In genomic region chr1:62729345-62730150, GRCm38 (mm10) we compare ENCODE assay signal across 11 mouse cellular contexts. TPM values are rescaled to one million over a fixed set of nuclear protein-coding genes. Genes with fewer than 3 reads are reported as not detected.
DNase-seq lines count a peak whose midpoint lies in the region; ATAC-seq and TF ChIP-seq lines count a peak whose summit lies in the region.
"Had no signal": no experiment of that assay in that cellular context is flagged by ENCODE, and none has a peak within 500 bp of the region (broad histone marks: within the 10 kb centered on the region; RNA-seq: fewer than 3 reads in every experiment).

No protein-coding gene starts in this region.

- no peak for DNase-seq in gastrocnemius, adult 2 months
- DNase-seq in gastrocnemius, postnatal 36 days: no peak
- no peak for DNase-seq in kidney, adult 8-10 months
- no peak for DNase-seq in spleen, adult 2 months (ENCODE audit: low read depth in 1 of 2, low spot score in 2 of 2)
- DNase-seq in spleen, adult 18-20 months: no peak
- DNase-seq in layer of hippocampus, postnatal 14 days (ENCODE audit: low spot score in 2 of 2): no peak
- DNase-seq: lung, postnatal 10 days had no signal

- 26% methylated on average over 13 of the region's 13 CpGs for WGBS in kidney, embryonic 14.5 days
- WGBS in spleen, adult 2 months: 23% methylated on average over 13 of the region's 13 CpGs
- 56% methylated on average over 13 of the region's 13 CpGs for WGBS in neural tube, embryonic 15.5 days

- TF ChIP-seq CTCF in gastrocnemius, adult 2 months (IDR thresholded peaks at IDR 0.05): no peak
- no peak for TF ChIP-seq CTCF in spleen, adult 2 months (IDR thresholded peaks at IDR 0.05; ENCODE audit: extremely low read depth, insufficient read depth, insufficient read length, insufficient replicate concordance)

- H3K27me3 ChIP-seq in kidney, embryonic 14.5 days (ENCODE audit: control insufficient read depth, insufficient read depth, low read length): no peaks in the 10 kb centered on the region
- H3K27me3 ChIP-seq in spleen, adult 2 months (ENCODE audit: control insufficient read depth, insufficient read depth, low read length): no peaks in the 10 kb centered on the region
- H3K27me3 ChIP-seq in neural tube, embryonic 15.5 days (replicated peaks): no peaks in the 10 kb centered on the region
- H3K27me3 ChIP-seq: forebrain, embryonic 12.5 days; stomach, embryonic 15.5 days had no signal

- H3K27ac ChIP-seq in gastrocnemius, adult 2 months: peak overlapping the region; percentile 70
- peak overlapping the region; percentile 49; the same call in 1 of the 2 replicates for H3K27ac ChIP-seq in kidney, embryonic 14.5 days (ENCODE audit: low read depth, low read length)
- H3K27ac ChIP-seq in spleen, adult 2 months (ENCODE audit: insufficient read depth, low read length): peak overlapping the region; percentile 42; the same call in 1 of the 2 replicates
- H3K27ac ChIP-seq in neural tube, embryonic 15.5 days (replicated peaks): peak overlapping the region; percentile 51; the same call in 1 of the 2 replicates
- H3K27ac ChIP-seq: forebrain, embryonic 12.5 days had no signal

- H3K9ac ChIP-seq in kidney, embryonic 14.5 days (ENCODE audit: low read depth, low read length): no peak overlapping the region
- H3K9ac ChIP-seq in neural tube, embryonic 15.5 days (replicated peaks): no peak overlapping the region
- H3K9ac ChIP-seq: forebrain, embryonic 12.5 days; stomach, embryonic 15.5 days had no signal

- peaks cover 28% of the 10 kb centered on the region for H3K4me1 ChIP-seq in kidney, embryonic 14.5 days (ENCODE audit: control insufficient read depth, insufficient read depth, low read length)
- H3K4me1 ChIP-seq in spleen, adult 2 months (ENCODE audit: control insufficient read depth, insufficient read depth, insufficient read length): no peaks in the 10 kb centered on the region; the same call in none of the 2 replicates
- peaks cover 24% of the 10 kb centered on the region for H3K4me1 ChIP-seq in neural tube, embryonic 15.5 days

- H3K36me3 ChIP-seq in kidney, embryonic 14.5 days (ENCODE audit: control insufficient read depth, insufficient read depth, low read length): no peaks in the 10 kb centered on the region
- H3K36me3 ChIP-seq in spleen, adult 2 months (ENCODE audit: control insufficient read depth, insufficient read depth, low read length): no peaks in the 10 kb centered on the region
- no peaks in the 10 kb centered on the region for H3K36me3 ChIP-seq in neural tube, embryonic 15.5 days
- H3K36me3 ChIP-seq: forebrain, embryonic 12.5 days; stomach, embryonic 15.5 days had no signal

- H3K4me3 ChIP-seq in gastrocnemius, adult 2 months: no peak overlapping the region
- H3K4me3 ChIP-seq in kidney, embryonic 14.5 days (ENCODE audit: low read length): no peak overlapping the region
- no peak overlapping the region for H3K4me3 ChIP-seq in spleen, adult 2 months (ENCODE audit: extremely low read depth, insufficient read depth, insufficient read length)
- no peak overlapping the region for H3K4me3 ChIP-seq in neural tube, embryonic 15.5 days (replicated peaks)
- H3K4me3 ChIP-seq: forebrain, embryonic 12.5 days; stomach, embryonic 15.5 days had no signal

- no peak overlapping the region for H3K4me2 ChIP-seq in kidney, embryonic 14.5 days (replicated peaks; ENCODE audit: low read depth, low read length)
- no peak overlapping the region for H3K4me2 ChIP-seq in neural tube, embryonic 15.5 days
- H3K4me2 ChIP-seq: forebrain, embryonic 12.5 days; stomach, embryonic 15.5 days had no signal

- TF ChIP-seq POLR2A in spleen, adult 2 months (IDR thresholded peaks at IDR 0.05; ENCODE audit: low read depth, low read length): no peak

- peak; percentile 18 for ATAC-seq in kidney, embryonic 14.5 days (ENCODE audit: low FRiP score, low TSS enrichment)
- ATAC-seq in neural tube, embryonic 15.5 days (ENCODE audit: low FRiP score): no peak

- intact Hi-C loops in gastrocnemius, adult 2 months (cut with DNase I): loop anchor here (5.0 kb wide), 1 partner anchor 48 kb away; no protein-coding TSS in a partner anchor
- intact Hi-C loops in gastrocnemius, postnatal 36 days (cut with DNase I): no loop called here

- no peaks in the 10 kb centered on the region for H3K9me3 ChIP-seq in kidney, embryonic 14.5 days (ENCODE audit: control insufficient read depth, low read length)
- no peaks in the 10 kb centered on the region for H3K9me3 ChIP-seq in neural tube, embryonic 15.5 days (replicated peaks)
- H3K9me3 ChIP-seq: forebrain, embryonic 12.5 days; stomach, embryonic 15.5 days had no signal

RNA-seq across cellular contexts. Expression of gene Nrp2, which starts 26.5 kb away (rescaled TPM):
- total RNA-seq in gastrocnemius, adult 2 months (2021): 1 to 10 TPM; 2.9 to 6.8 TPM
- total RNA-seq in gastrocnemius, postnatal 36 days (2021): 1 to 10 TPM; 3.8 to 4.2 TPM
- polyA plus RNA-seq in kidney, embryonic 14.5 days (2014; fragmentation: Nextera tagmentation; extraction: Ambion mirVana): 5.5 and 7.1 TPM in 2 replicates
- 6.1 and 6.5 TPM in 2 replicates for polyA plus RNA-seq in spleen, adult 2 months (2012; rRNA removed)
- 33.4 and 35.6 TPM in 2 replicates for polyA plus RNA-seq in neural tube, embryonic 15.5 days (2015; fragmentation: Nextera tagmentation; extraction: Ambion mirVana)
- 10 to 100 TPM; 70.2 to 79.5 TPM for total RNA-seq in layer of hippocampus, postnatal 14 days (2021)

Comparison
In these comparisons a context has a peak if more than half of its experiments do, and no peak if none do; other contexts are left out.
1. RNA of gene Nrp2, which starts 26.5 kb away (total RNA-seq): 70.2 to 79.5 TPM in layer of hippocampus, postnatal 14 days; 2.9 to 6.8 TPM in gastrocnemius, adult 2 months and 3.8 to 4.2 TPM in gastrocnemius, postnatal 36 days; every median in the first group is over 4 times any median in the second.
2. Peak in every context shown above with its lines, with median percentiles within 50 percentile points of each other: H3K27ac ChIP-seq.